Mouse (Mus musculus): ENCODE results near the gene Kcnrg. TPM values are rescaled to one million over a fixed set of nuclear protein-coding genes. Genes with fewer than 3 reads are reported as not detected.
A peak's percentile ranks its signal among the peaks of the same experiment; 100 is the strongest.
"Not testable (repeated sequence)": the region's sequence is repeated elsewhere in the genome, so short reads cannot be mapped to it uniquely, and the experiment has no call there.

The Kcnrg gene
- polyA plus RNA-seq, 1 experiment from 2014 or later, result 0.49 TPM

GRCm38 (mm10) chr14:61589288-61590065, 17.8 kb upstream of the Kcnrg start:
- WGBS, result 85% methylated on average over 4 of the region's 4 CpGs
- DNase-seq (ENCODE audit: low spot score, missing footprints), result no peak
- ATAC-seq (ENCODE audit: low FRiP score), result no peak
- Histone ChIP-seq H3K4me2 (no peak overlapping the region), H3K4me1 (ENCODE audit: control insufficient read depth, insufficient read depth, low read length) (no peaks in the 10 kb centered on the region), H3K9ac (ENCODE audit: low read length) (no peak overlapping the region), H3K27me3 (ENCODE audit: control insufficient read depth, insufficient read depth, low read length) (no peaks in the 10 kb centered on the region), H3K36me3 (ENCODE audit: control insufficient read depth, insufficient read depth, low read length) (no peaks in the 10 kb centered on the region), H3K4me3 (ENCODE audit: low read depth, low read length) (no peak overlapping the region), H3K27ac (ENCODE audit: low read depth, low read length) (no peak overlapping the region), H3K9me3 (ENCODE audit: control insufficient read depth, low read length) (no peaks in the 10 kb centered on the region)

- Histone ChIP-seq H3K9ac (ENCODE audit: low read length) (no peak overlapping the region), H3K27me3 (ENCODE audit: control insufficient read depth, insufficient read depth, low read length) (no peaks in the 10 kb centered on the region), H3K36me3 (ENCODE audit: control insufficient read depth, insufficient read depth, low read length) (no peaks in the 10 kb centered on the region), H3K4me2 (no peak overlapping the region), H3K4me1 (ENCODE audit: control insufficient read depth, insufficient read depth, low read length) (peaks cover 3% of the 10 kb centered on the region; the same call in 1 of the 2 replicates), H3K4me3 (ENCODE audit: low read depth, low read length) (no peak overlapping the region), H3K27ac (ENCODE audit: low read depth, low read length) (no peak overlapping the region), H3K9me3 (ENCODE audit: control insufficient read depth, low read length) (no peaks in the 10 kb centered on the region)
- no peak for ATAC-seq (ENCODE audit: low FRiP score)
- DNase-seq (ENCODE audit: low spot score, missing footprints), result no peak
- WGBS, result 90% methylated on average over 9 of the region's 9 CpGs
Observed at GRCm38 (mm10) chr14:61596719-61597426, 10.4 kb upstream of the Kcnrg start.

- WGBS, result 52% methylated on average over 5 of the region's 5 CpGs
- no peak within 1 kb of the TSS for H3K27ac ChIP-seq (ENCODE audit: low read depth, low read length)
Observed at GRCm38 (mm10) chr14:61597968-61598367, 9.3 kb upstream of the Kcnrg start, which contains the start of gene Trim13. TSS of gene Trim13 (plus strand) at chr14:61598247.

GRCm38 (mm10) chr14:61599057-61599806, 8.0 kb upstream of the Kcnrg start:
- peak; percentile 96 for DNase-seq (ENCODE audit: low spot score, missing footprints)
- peaks cover 3% of the 10 kb centered on the region; the same call in 1 of the 2 replicates for H3K4me1 ChIP-seq (ENCODE audit: control insufficient read depth, insufficient read depth, low read length)
- 6% methylated on average over 44 of the region's 44 CpGs for WGBS
- peak overlapping the region; percentile 53 for H3K4me2 ChIP-seq
- H3K9ac ChIP-seq (ENCODE audit: low read length), result peak overlapping the region; percentile 85
- no peaks in the 10 kb centered on the region for H3K27me3 ChIP-seq (ENCODE audit: control insufficient read depth, insufficient read depth, low read length)
- no peaks in the 10 kb centered on the region for H3K9me3 ChIP-seq (ENCODE audit: control insufficient read depth, low read length)
- H3K36me3 ChIP-seq (ENCODE audit: control insufficient read depth, insufficient read depth, low read length), result no peaks in the 10 kb centered on the region
- peak overlapping the region; percentile 51; the same call in 1 of the 2 replicates for H3K27ac ChIP-seq (ENCODE audit: low read depth, low read length)
- peak; percentile 95 for ATAC-seq (ENCODE audit: low FRiP score)
- H3K4me3 ChIP-seq (ENCODE audit: low read depth, low read length), result peak overlapping the region; percentile 67

More at GRCm38 (mm10) chr14:61597968-61598367, 9.3 kb upstream of the Kcnrg start, which contains the start of gene Trim13:
- H3K4me1 ChIP-seq (ENCODE audit: control insufficient read depth, insufficient read depth, low read length), result peaks cover 3% of the 10 kb centered on the region; the same call in 1 of the 2 replicates
- H3K9me3 ChIP-seq (ENCODE audit: control insufficient read depth, low read length), result no peaks in the 10 kb centered on the region
- peak within 1 kb of the TSS; percentile 67 for H3K4me3 ChIP-seq (ENCODE audit: low read depth, low read length)
- DNase-seq (ENCODE audit: low spot score, missing footprints) (no peak), ATAC-seq (ENCODE audit: low FRiP score) (no peak)
- no peaks in the 10 kb centered on the region for H3K27me3 ChIP-seq (ENCODE audit: control insufficient read depth, insufficient read depth, low read length)
- H3K36me3 ChIP-seq (ENCODE audit: control insufficient read depth, insufficient read depth, low read length), result no peaks in the 10 kb centered on the region
- H3K4me2 ChIP-seq, result peak within 1 kb of the TSS; percentile 53
- H3K9ac ChIP-seq (ENCODE audit: low read length), result no peak within 1 kb of the TSS

- H3K4me3 ChIP-seq (ENCODE audit: low read depth, low read length), result no peak overlapping the region
- DNase-seq (ENCODE audit: low spot score, missing footprints), result no peak
- 91% methylated on average over 9 of the region's 9 CpGs for WGBS
- no peak overlapping the region for H3K9ac ChIP-seq (ENCODE audit: low read length)
- peaks cover 3% of the 10 kb centered on the region; the same call in 1 of the 2 replicates for H3K4me1 ChIP-seq (ENCODE audit: control insufficient read depth, insufficient read depth, low read length)
- H3K27me3 ChIP-seq (ENCODE audit: control insufficient read depth, insufficient read depth, low read length), result no peaks in the 10 kb centered on the region
- ATAC-seq (ENCODE audit: low FRiP score), result no peak
- no peak overlapping the region for H3K27ac ChIP-seq (ENCODE audit: low read depth, low read length)
- H3K9me3 ChIP-seq (ENCODE audit: control insufficient read depth, low read length), result no peaks in the 10 kb centered on the region
- H3K36me3 ChIP-seq (ENCODE audit: control insufficient read depth, insufficient read depth, low read length), result no peaks in the 10 kb centered on the region
- H3K4me2 ChIP-seq, result no peak overlapping the region
Observed at GRCm38 (mm10) chr14:61601348-61601747, 5.9 kb upstream of the Kcnrg start.

GRCm38 (mm10) chr14:61603069-61603755, 4.0 kb upstream of the Kcnrg start:
- Histone ChIP-seq H3K9ac (ENCODE audit: low read length) (no peak overlapping the region), H3K9me3 (ENCODE audit: control insufficient read depth, low read length) (no peaks in the 10 kb centered on the region), H3K4me1 (ENCODE audit: control insufficient read depth, insufficient read depth, low read length) (peaks cover 3% of the 10 kb centered on the region; the same call in 1 of the 2 replicates), H3K27ac (ENCODE audit: low read depth, low read length) (no peak overlapping the region), H3K4me3 (ENCODE audit: low read depth, low read length) (no peak overlapping the region), H3K27me3 (ENCODE audit: control insufficient read depth, insufficient read depth, low read length) (no peaks in the 10 kb centered on the region), H3K4me2 (no peak overlapping the region), H3K36me3 (ENCODE audit: control insufficient read depth, insufficient read depth, low read length) (no peaks in the 10 kb centered on the region)
- DNase-seq (ENCODE audit: low spot score, missing footprints) (no peak), ATAC-seq (ENCODE audit: low FRiP score) (0 out of 2 replicates have a peak, but pooled peaks have one; percentile 68)
- 76% methylated on average over 8 of the region's 8 CpGs for WGBS

DNA sequence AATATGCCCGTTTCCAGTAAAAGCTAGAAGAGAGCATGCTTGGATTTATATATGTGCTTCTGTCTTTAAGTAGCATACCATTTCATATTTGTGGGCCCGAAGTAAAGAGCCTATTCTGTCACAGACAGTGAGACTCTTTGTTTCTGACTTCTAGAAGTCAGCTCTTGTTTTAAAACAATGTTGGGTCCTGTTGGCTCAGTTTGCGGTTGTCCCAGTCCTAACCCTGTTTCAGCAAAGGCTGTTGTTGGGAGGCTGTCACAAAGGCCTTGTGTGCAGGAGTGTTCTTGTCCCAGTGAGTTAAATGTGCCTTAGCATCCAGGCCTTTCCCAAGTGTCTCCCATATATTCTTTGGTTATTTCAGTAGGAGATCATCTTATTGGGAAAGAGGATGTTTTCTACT, 3.2 kb upstream of the Kcnrg start:
- ATAC-seq (ENCODE audit: low FRiP score) (no peak), DNase-seq (ENCODE audit: low spot score, missing footprints) (no peak)
- Histone ChIP-seq H3K9ac (ENCODE audit: low read length) (no peak overlapping the region), H3K27me3 (ENCODE audit: control insufficient read depth, insufficient read depth, low read length) (no peaks in the 10 kb centered on the region), H3K4me2 (no peak overlapping the region), H3K27ac (ENCODE audit: low read depth, low read length) (no peak overlapping the region), H3K36me3 (ENCODE audit: control insufficient read depth, insufficient read depth, low read length) (no peaks in the 10 kb centered on the region), H3K9me3 (ENCODE audit: control insufficient read depth, low read length) (no peaks in the 10 kb centered on the region), H3K4me1 (ENCODE audit: control insufficient read depth, insufficient read depth, low read length) (peaks cover 3% of the 10 kb centered on the region; the same call in 1 of the 2 replicates), H3K4me3 (ENCODE audit: low read depth, low read length) (no peak overlapping the region)
- WGBS, result 96% methylated on average over 3 of the region's 3 CpGs

GRCm38 (mm10) chr14:61606088-61606487, 1.2 kb upstream of the Kcnrg start:
- not testable (repeated sequence) for DNase-seq (ENCODE audit: low spot score, missing footprints); H3K4me1 ChIP-seq (ENCODE audit: control insufficient read depth, insufficient read depth, low read length); ATAC-seq (ENCODE audit: low FRiP score); H3K4me2 ChIP-seq; H3K9ac ChIP-seq (ENCODE audit: low read length); H3K9me3 ChIP-seq (ENCODE audit: control insufficient read depth, low read length); H3K27me3 ChIP-seq (ENCODE audit: control insufficient read depth, insufficient read depth, low read length); H3K36me3 ChIP-seq (ENCODE audit: control insufficient read depth, insufficient read depth, low read length); H3K27ac ChIP-seq (ENCODE audit: low read depth, low read length); H3K4me3 ChIP-seq (ENCODE audit: low read depth, low read length)
- WGBS, result 84% methylated on average over 2 of the region's 2 CpGs

Measured in midbrain, embryonic 11.5 days (tissue).